Mouse (Mus musculus) embryonic stem cell, embryonic (primary cell): ENCODE results near the gene Pom121l12.

Source experiments
- CTCF ChIA-PET, 4 experiments: fragments of 300-600 bp in 2 of 4; fragments of 350-600 bp in 2 of 4; sonication (Branson Sonifier 250); formaldehyde crosslinking; loops; one replicate each; lab custom pipeline; 2022; ENCODE audit warnings: inconsistent platforms in 2 of 4; lab: Charles Lee
- POLR2A ChIA-PET, 4 experiments: fragments of 300-600 bp in 2 of 4; fragments of 350-600 bp in 2 of 4; sonication (Branson Sonifier 250); formaldehyde crosslinking; loops; one replicate each; lab custom pipeline; 2022; ENCODE audit warnings: antibody characterized with exemption in 4 of 4, inconsistent platforms in 1 of 4; lab: Charles Lee

Pom121l12 gene

GRCm38 (mm10) chr11:14598976-14599375 is at the start of gene Pom121l12:
Pom121l12 (plus strand) TSS chr11:14599276.
- ChIA-PET POLR2A (no interaction called here), CTCF (no interaction called here)

- ChIA-PET POLR2A (no interaction called here), CTCF (no interaction called here)
Measured at GRCm38 (mm10) chr11:14611859-14612258, 12.8 kb downstream of the Pom121l12 start.
